26 mouse cellular contexts compared by ENCODE assay signal in genomic region chr1:93835211-93835610, GRCm38 (mm10). TPM values are rescaled to one million over a fixed set of nuclear protein-coding genes. Genes with fewer than 3 reads are reported as not detected.
DNase-seq lines count a peak whose midpoint lies in the region; ATAC-seq and TF ChIP-seq lines count a peak whose summit lies in the region.
"Had no signal": no experiment of that assay in that cellular context is flagged by ENCODE, and none has a peak within 500 bp of the region (broad histone marks: within the 10 kb centered on the region; RNA-seq: fewer than 3 reads in every experiment).

No protein-coding gene starts in this region.

- TF ChIP-seq RAD21 in CH12.LX (IDR thresholded peaks at IDR 0.05; ENCODE audit: low read depth, low read length): no peak

- TF ChIP-seq POLR2A in CH12.LX (IDR thresholded peaks at IDR 0.05; ENCODE audit: low read depth, low read length): no peak

- WGBS in heart, embryonic 12.5 days: 92% methylated on average over 4 of the region's 4 CpGs
- WGBS in heart, embryonic 10.5 days: 97% methylated on average over 4 of the region's 4 CpGs

- ATAC-seq in heart, embryonic 12.5 days (ENCODE audit: insufficient number of reproducible peaks, low FRiP score): 0 out of 2 replicates have a peak, but pooled peaks have one; percentile 18
- ATAC-seq: forebrain, embryonic 16.5 days; midbrain, embryonic 16.5 days had no signal

- H3K9ac ChIP-seq in heart, embryonic 12.5 days: no peak overlapping the region
- no peak overlapping the region for H3K9ac ChIP-seq in CH12.LX (ENCODE audit: insufficient read depth, low read depth)
- H3K9ac ChIP-seq: hindbrain, embryonic 15.5 days; intestine, embryonic 15.5 days; neural tube, embryonic 13.5 days had no signal

- H3K27me3 ChIP-seq in heart, embryonic 12.5 days (replicated peaks): no peaks in the 10 kb centered on the region
- no peaks in the 10 kb centered on the region for H3K27me3 ChIP-seq in heart, embryonic 10.5 days (ENCODE audit: insufficient read depth, poor library complexity, severe bottlenecking)
- H3K27me3 ChIP-seq in CH12.LX (replicated peaks): no peaks in the 10 kb centered on the region
- H3K27me3 ChIP-seq: hindbrain, embryonic 15.5 days; intestine, embryonic 15.5 days; neural tube, embryonic 13.5 days had no signal

- no peaks in the 10 kb centered on the region for H3K79me2 ChIP-seq in CH12.LX (replicated peaks; ENCODE audit: control insufficient read depth, extremely low read depth, insufficient read depth, poor library complexity, severe bottlenecking)

- no peak overlapping the region for H3K4me3 ChIP-seq in heart, embryonic 12.5 days
- no peak overlapping the region for H3K4me3 ChIP-seq in heart, embryonic 10.5 days
- H3K4me3 ChIP-seq in CH12.LX (replicated peaks in 1 of 3; ENCODE audit: low read depth in 2 of 3, low read length in 2 of 3, poor library complexity in 1 of 3): no peak overlapping the region
- H3K4me3 ChIP-seq: forebrain, embryonic 10.5 days; hindbrain, embryonic 15.5 days; intestine, embryonic 15.5 days; myocyte; neural tube, embryonic 13.5 days had no signal

- dilution Hi-C loops in CH12.LX (cut with MboI; ENCODE audit: extremely low pct_ligation_motif_present, extremely low pct_unique_long_range_greater_than_20kb, low sequenced_read_pairs): no loop called here

- H3K36me3 ChIP-seq in heart, embryonic 12.5 days: peaks cover 14% of the 10 kb centered on the region
- H3K36me3 ChIP-seq in heart, embryonic 10.5 days: peaks cover 12% of the 10 kb centered on the region
- peaks cover 16 to 40% of the 10 kb centered on the region in 2 experiments for H3K36me3 ChIP-seq in CH12.LX (replicated peaks in 1 of 2; ENCODE audit: control insufficient read depth in 1 of 2, insufficient read depth in 1 of 2, low read length in 1 of 2)
- H3K36me3 ChIP-seq: intestine, embryonic 15.5 days had no signal

- no peak for TF ChIP-seq EP300 in CH12.LX (IDR thresholded peaks at IDR 0.05; ENCODE audit: low read length)

- no peak for TF ChIP-seq CTCF in CH12.LX (conservative IDR thresholded peaks at IDR 0.05 in 1 of 2, IDR thresholded peaks at IDR 0.05 in 1 of 2; ENCODE audit: low read depth in 2 of 2, low read length in 2 of 2)

- in situ Hi-C loops in CH12.LX (cut with MboI; ENCODE audit: low pct_ligation_motif_present, low pct_unique_long_range_greater_than_20kb, low sequenced_read_pairs): no loop called here

- DNase-seq in heart, embryonic 10.5 days (ENCODE audit: low spot score): no peak
- peak; percentile 1 for DNase-seq in A20 (ENCODE audit: low read depth, low spot score)
- DNase-seq in CH12.LX (ENCODE audit: extremely low read depth): no peak
- DNase-seq in R1 (ENCODE audit: low read depth, low spot score): peak; percentile 0
- DNase-seq in ovary, postnatal 14 days (ENCODE audit: low spot score): no peak
- no peak for DNase-seq in right cerebral cortex, postnatal 4 days
- DNase-seq: cerebellum, adult 2 months; cerebellum, postnatal 36 days; gastrocnemius, postnatal 10 days; kidney, adult 9 months; kidney, postnatal 25 days; layer of hippocampus, adult 9-11 months; thymus, postnatal 36 days had no signal

- H3K27ac ChIP-seq in heart, embryonic 12.5 days (ENCODE audit: poor library complexity, severe bottlenecking): no peak overlapping the region
- no peak overlapping the region for H3K27ac ChIP-seq in heart, embryonic 10.5 days
- no peak overlapping the region for H3K27ac ChIP-seq in CH12.LX (ENCODE audit: insufficient read depth, low read depth)
- H3K27ac ChIP-seq: forebrain, embryonic 10.5 days; hindbrain, embryonic 15.5 days; intestine, embryonic 15.5 days; macrophage; neural tube, embryonic 13.5 days had no signal

- H3K9me3 ChIP-seq in heart, embryonic 12.5 days (replicated peaks): no peaks in the 10 kb centered on the region
- H3K9me3 ChIP-seq in heart, embryonic 10.5 days: no peaks in the 10 kb centered on the region
- H3K9me3 ChIP-seq in CH12.LX (replicated peaks; ENCODE audit: low read length): no peaks in the 10 kb centered on the region
- H3K9me3 ChIP-seq: forebrain, embryonic 10.5 days; hindbrain, embryonic 15.5 days; intestine, embryonic 15.5 days; neural tube, embryonic 13.5 days had no signal

- H3K4me2 ChIP-seq in heart, embryonic 12.5 days: no peak overlapping the region
- peak overlapping the region; percentile 7; the same call in 1 of the 2 replicates for H3K4me2 ChIP-seq in CH12.LX (ENCODE audit: insufficient read depth, low read depth, poor library complexity, severe bottlenecking)
- H3K4me2 ChIP-seq: hindbrain, embryonic 15.5 days; intestine, embryonic 15.5 days; neural tube, embryonic 13.5 days had no signal

- H3K4me1 ChIP-seq in heart, embryonic 12.5 days (replicated peaks): peaks cover 7% of the 10 kb centered on the region; the same call in 1 of the 2 replicates
- 0 out of 2 replicates have a peak, but pooled peaks cover 3% of the 10 kb centered on the region for H3K4me1 ChIP-seq in heart, embryonic 10.5 days
- peaks cover 0 to 6% of the 10 kb centered on the region in 2 experiments; a peak in 2 of 4 replicates for H3K4me1 ChIP-seq in CH12.LX (ENCODE audit: control insufficient read depth in 1 of 2, insufficient read depth in 2 of 2)
- H3K4me1 ChIP-seq: forebrain, embryonic 10.5 days; hindbrain, embryonic 15.5 days; intestine, embryonic 15.5 days; neural tube, embryonic 13.5 days had no signal

TF ChIP-seq in CH12.LX, 34 proteins besides CTCF, POLR2A, EP300 and RAD21:
- TF ChIP-seq TCF12 (IDR thresholded peaks at IDR 0.05; ENCODE audit: low read depth, low read length): no peak
- TF ChIP-seq SMC3 (IDR thresholded peaks at IDR 0.05; ENCODE audit: low read depth, low read length): no peak
- TF ChIP-seq GABPA (IDR thresholded peaks at IDR 0.05; ENCODE audit: insufficient replicate concordance, low read depth, low read length): no peak
- no peak for TF ChIP-seq NRF1 (IDR thresholded peaks at IDR 0.05; ENCODE audit: low read depth, low read length)
TF ChIP-seq in CH12.LX: peak in this region for 0.

RNA-seq across cellular contexts. Expression of gene D2hgdh, which starts 10.5 kb away (rescaled TPM):
- polyA plus RNA-seq in heart, embryonic 12.5 days (2016; fragmentation: Nextera tagmentation; extraction: Ambion mirVana): 15.5 and 16.4 TPM in 2 replicates
- polyA plus RNA-seq in heart, embryonic 10.5 days (2016; fragmentation: Nextera tagmentation; extraction: Ambion mirVana): 14.8 and 18.3 TPM in 2 replicates
- total RNA-seq in CH12.LX (2012; rRNA removed): 12.1 and 14.3 TPM in 2 replicates
- total RNA-seq in CH12.LX (2014; rRNA removed): 10.3 and 13.1 TPM in 2 replicates
- polyA plus RNA-seq in CH12.LX (2012; ENCODE audit: insufficient read length, low read depth): 10.2 and 11.1 TPM in 2 replicates

RNA-seq across cellular contexts. Expression of gene Gal3st2, which starts 25.9 kb away (rescaled TPM):
- polyA plus RNA-seq in heart, embryonic 12.5 days (2016; fragmentation: Nextera tagmentation; extraction: Ambion mirVana): 0.08 TPM in 1 of 2 replicates, not detected in the other
- polyA plus RNA-seq in heart, embryonic 10.5 days (2016; fragmentation: Nextera tagmentation; extraction: Ambion mirVana): 0.10 TPM in 1 of 2 replicates, not detected in the other
- 0.04 TPM in 1 of 2 replicates, not detected in the other for total RNA-seq in CH12.LX (2012; rRNA removed)
- total RNA-seq in CH12.LX (2014; rRNA removed): not detected in 2 replicates
- polyA plus RNA-seq in CH12.LX (2012; ENCODE audit: insufficient read length, low read depth): not detected in 2 replicates
- total RNA-seq: gastrocnemius, postnatal 10 days; granulocyte monocyte progenitor cell, adult 5-6 weeks had no signal
- polyA plus RNA-seq: cerebellum, adult 2 months; forebrain, embryonic 10.5 days; forebrain, embryonic 16.5 days; hindbrain, embryonic 15.5 days; liver, adult 2 months; liver, embryonic 16.5 days; midbrain, embryonic 16.5 days; neural tube, embryonic 13.5 days; stomach, embryonic 14.5 days had no signal

RNA-seq across cellular contexts. Expression of gene Ing5, which starts 31.4 kb away (rescaled TPM):
- 16.6 and 16.9 TPM in 2 replicates for polyA plus RNA-seq in heart, embryonic 12.5 days (2016; fragmentation: Nextera tagmentation; extraction: Ambion mirVana)
- polyA plus RNA-seq in heart, embryonic 10.5 days (2016; fragmentation: Nextera tagmentation; extraction: Ambion mirVana): 20.3 and 21.1 TPM in 2 replicates
- total RNA-seq in CH12.LX (2012; rRNA removed) (13.7 and 16.9 TPM in 2 replicates), CH12.LX (2014; rRNA removed) (16.2 and 16.3 TPM in 2 replicates)
- polyA plus RNA-seq in CH12.LX (2012; ENCODE audit: insufficient read length, low read depth): 18.7 and 24.6 TPM in 2 replicates

RNA-seq across cellular contexts. Expression of gene Dtymk, which starts 33.5 kb away (rescaled TPM):
- polyA plus RNA-seq in heart, embryonic 12.5 days (2016; fragmentation: Nextera tagmentation; extraction: Ambion mirVana): 183 and 191 TPM in 2 replicates
- polyA plus RNA-seq in heart, embryonic 10.5 days (2016; fragmentation: Nextera tagmentation; extraction: Ambion mirVana): 214 and 261 TPM in 2 replicates
- total RNA-seq in CH12.LX (2012; rRNA removed) (168 and 204 TPM in 2 replicates), CH12.LX (2014; rRNA removed) (278 and 286 TPM in 2 replicates)
- 196 TPM in 2 replicates for polyA plus RNA-seq in CH12.LX (2012; ENCODE audit: insufficient read length, low read depth)

Comparison
In these comparisons a context has a peak if more than half of its experiments do, and no peak if none do; other contexts are left out.
1. DNase-seq: peak in A20 (single experiment) and R1 (single experiment); none in heart, embryonic 10.5 days (single experiment), CH12.LX (single experiment), ovary, postnatal 14 days (single experiment) and right cerebral cortex, postnatal 4 days (single experiment).